Mouse (Mus musculus): Measurements from ENCODE around the gene Stard5. TPM values are rescaled to one million over a fixed set of nuclear protein-coding genes. Genes with fewer than 3 reads are reported as not detected.

Gene Stard5
- polyA plus RNA-seq, 1 experiment from 2014 or later = 29.8 TPM

GRCm38 (mm10) chr7:83653605-83654051 lies 21.9 kb downstream of the Stard5 start:
- Histone ChIP-seq H3K27me3 (no peaks in the 10 kb centered on the region), H3K4me2 (peak overlapping the region; percentile 26; the same call in 1 of the 2 replicates), H3K36me3 (no peaks in the 10 kb centered on the region), H3K9me3 (replicated peaks) (no peaks in the 10 kb centered on the region), H3K9ac (no peak overlapping the region), H3K27ac (no peak overlapping the region), H3K4me1 (replicated peaks) (no peaks in the 10 kb centered on the region), H3K4me3 (peak overlapping the region; percentile 23; the same call in 1 of the 2 replicates)
- no peak for ATAC-seq (replicated peaks; ENCODE audit: insufficient number of reproducible peaks, insufficient read depth, low FRiP score, low read depth)
- 83% methylated on average over 2 of the region's 2 CpGs for WGBS

GRCm38 (mm10) chr7:83654196-83654595 lies 22.4 kb downstream of the Stard5 start:
- Histone ChIP-seq H3K4me1 (replicated peaks) (no peaks in the 10 kb centered on the region), H3K36me3 (no peaks in the 10 kb centered on the region), H3K4me2 (peak overlapping the region; percentile 26; the same call in 1 of the 2 replicates), H3K9ac (no peak overlapping the region), H3K27ac (no peak overlapping the region), H3K9me3 (replicated peaks) (no peaks in the 10 kb centered on the region), H3K27me3 (no peaks in the 10 kb centered on the region), H3K4me3 (peak overlapping the region; percentile 23)
- no peak for ATAC-seq (replicated peaks; ENCODE audit: insufficient number of reproducible peaks, insufficient read depth, low FRiP score, low read depth)
- WGBS = 67% methylated on average over 2 of the region's 2 CpGs

- Histone ChIP-seq H3K4me1 (replicated peaks) (no peaks in the 10 kb centered on the region), H3K9me3 (replicated peaks) (no peaks in the 10 kb centered on the region), H3K9ac (no peak overlapping the region), H3K4me3 (peak overlapping the region; percentile 23), H3K4me2 (peak overlapping the region; percentile 26), H3K27ac (peak overlapping the region; percentile 61), H3K27me3 (no peaks in the 10 kb centered on the region), H3K36me3 (no peaks in the 10 kb centered on the region)
- WGBS = 56% methylated on average over 5 of the region's 5 CpGs
- ATAC-seq (replicated peaks; ENCODE audit: insufficient number of reproducible peaks, insufficient read depth, low FRiP score, low read depth) = peak; percentile 71
These were observed 23.3 kb downstream of the Stard5 start for GRCm38 (mm10) chr7:83654938-83655630.

- WGBS = 74% methylated on average over 1 of the region's 1 CpGs
- Histone ChIP-seq H3K27ac (peak overlapping the region; percentile 58), H3K4me2 (no peak overlapping the region), H3K4me3 (no peak overlapping the region), H3K27me3 (no peaks in the 10 kb centered on the region), H3K4me1 (replicated peaks) (no peaks in the 10 kb centered on the region), H3K36me3 (no peaks in the 10 kb centered on the region), H3K9me3 (replicated peaks) (no peaks in the 10 kb centered on the region), H3K9ac (no peak overlapping the region)
- no peak for ATAC-seq (replicated peaks; ENCODE audit: insufficient number of reproducible peaks, insufficient read depth, low FRiP score, low read depth)
These were observed 27.0 kb downstream of the Stard5 start for GRCm38 (mm10) chr7:83658716-83659115.

- Histone ChIP-seq H3K4me2 (no peak overlapping the region), H3K36me3 (no peaks in the 10 kb centered on the region), H3K4me1 (replicated peaks) (no peaks in the 10 kb centered on the region), H3K9ac (no peak overlapping the region), H3K27me3 (no peaks in the 10 kb centered on the region), H3K4me3 (no peak overlapping the region), H3K27ac (peak overlapping the region; percentile 58), H3K9me3 (replicated peaks) (no peaks in the 10 kb centered on the region)
- ATAC-seq (replicated peaks; ENCODE audit: insufficient number of reproducible peaks, insufficient read depth, low FRiP score, low read depth) = no peak
- 80% methylated on average over 9 of the region's 9 CpGs for WGBS
These were observed 27.7 kb downstream of the Stard5 start for GRCm38 (mm10) chr7:83659159-83660065.

GRCm38 (mm10) chr7:83660273-83660691 lies 28.5 kb downstream of the Stard5 start:
- H3K4me1 ChIP-seq (replicated peaks) = no peaks in the 10 kb centered on the region
- no peak overlapping the region for H3K9ac ChIP-seq
- H3K27me3 ChIP-seq = no peaks in the 10 kb centered on the region
- H3K27ac ChIP-seq = no peak overlapping the region
- no peaks in the 10 kb centered on the region for H3K9me3 ChIP-seq (replicated peaks)
- no peak overlapping the region for H3K4me2 ChIP-seq
- no peak for ATAC-seq (replicated peaks; ENCODE audit: insufficient number of reproducible peaks, insufficient read depth, low FRiP score, low read depth)
- WGBS = 80% methylated on average over 11 of the region's 11 CpGs
- no peaks in the 10 kb centered on the region for H3K36me3 ChIP-seq
- no peak overlapping the region for H3K4me3 ChIP-seq

GRCm38 (mm10) chr7:83661031-83661430 lies 29.3 kb downstream of the Stard5 start:
- no peak for ATAC-seq (replicated peaks; ENCODE audit: insufficient number of reproducible peaks, insufficient read depth, low FRiP score, low read depth)
- Histone ChIP-seq H3K36me3 (no peaks in the 10 kb centered on the region), H3K4me2 (no peak overlapping the region), H3K27ac (no peak overlapping the region), H3K4me3 (no peak overlapping the region), H3K27me3 (no peaks in the 10 kb centered on the region), H3K9ac (no peak overlapping the region), H3K4me1 (replicated peaks) (no peaks in the 10 kb centered on the region), H3K9me3 (replicated peaks) (no peaks in the 10 kb centered on the region)
- 80% methylated on average over 10 of the region's 10 CpGs for WGBS

GRCm38 (mm10) chr7:83661763-83662162 lies 30.0 kb downstream of the Stard5 start:
- no peak for ATAC-seq (replicated peaks; ENCODE audit: insufficient number of reproducible peaks, insufficient read depth, low FRiP score, low read depth)
- Histone ChIP-seq H3K9ac (no peak overlapping the region), H3K4me2 (no peak overlapping the region), H3K4me1 (replicated peaks) (no peaks in the 10 kb centered on the region), H3K9me3 (replicated peaks) (no peaks in the 10 kb centered on the region), H3K27me3 (no peaks in the 10 kb centered on the region), H3K36me3 (no peaks in the 10 kb centered on the region), H3K27ac (no peak overlapping the region), H3K4me3 (no peak overlapping the region)
- 99% methylated on average over 3 of the region's 3 CpGs for WGBS

GRCm38 (mm10) chr7:83662711-83663375 lies 31.1 kb downstream of the Stard5 start:
- Histone ChIP-seq H3K27ac (no peak overlapping the region), H3K4me2 (no peak overlapping the region), H3K36me3 (no peaks in the 10 kb centered on the region), H3K9me3 (replicated peaks) (no peaks in the 10 kb centered on the region), H3K4me1 (replicated peaks) (no peaks in the 10 kb centered on the region), H3K9ac (no peak overlapping the region), H3K4me3 (no peak overlapping the region), H3K27me3 (no peaks in the 10 kb centered on the region)
- 78% methylated on average over 6 of the region's 6 CpGs for WGBS
- ATAC-seq (replicated peaks; ENCODE audit: insufficient number of reproducible peaks, insufficient read depth, low FRiP score, low read depth) = no peak

- H3K4me2 ChIP-seq = no peak overlapping the region
- H3K9ac ChIP-seq = no peak overlapping the region
- WGBS = 87% methylated on average over 4 of the region's 4 CpGs
- H3K36me3 ChIP-seq = no peaks in the 10 kb centered on the region
- H3K4me3 ChIP-seq = no peak overlapping the region
- ATAC-seq (replicated peaks; ENCODE audit: insufficient number of reproducible peaks, insufficient read depth, low FRiP score, low read depth) = no peak
- no peaks in the 10 kb centered on the region for H3K9me3 ChIP-seq (replicated peaks)
- H3K27me3 ChIP-seq = no peaks in the 10 kb centered on the region
- H3K4me1 ChIP-seq (replicated peaks) = no peaks in the 10 kb centered on the region
- H3K27ac ChIP-seq = no peak overlapping the region
These were observed 34.4 kb downstream of the Stard5 start for GRCm38 (mm10) chr7:83666087-83666595.
